Mouse (Mus musculus) heart, postnatal 0 days (tissue): Measurements from ENCODE around the gene Boc. TPM values are rescaled to one million over a fixed set of nuclear protein-coding genes. Genes with fewer than 3 reads are reported as not detected.

ENCODE experiments used
- ATAC-seq: fragments of 200-750 bp; cut with Nextera tagmentation; 2 replicates; pipeline ENCODE4 v1.8.0; 2017; ENCODE audit warnings: low read depth, moderate number of reproducible peaks, moderate library complexity; ENCODE audit not compliant: insufficient read depth
- DNase-seq: peaks from one replicate; pipeline ENCODE4 v3.0.0-alpha.2; 2016; ENCODE audit warnings: low spot score
- H3K27ac ChIP-seq: fragments of 300-500 bp; sonication (generic); 2 replicates; pipeline ENCODE4 v1.5.1; 2014; ENCODE audit warnings: low read depth, mild to moderate bottlenecking
- H3K27me3 ChIP-seq: fragments of 300-500 bp; sonication (generic); 2 replicates; pipeline ENCODE4 v1.6.1; 2014; ENCODE audit warnings: low read length, mixed read lengths; ENCODE audit not compliant: control insufficient read depth, insufficient read depth
- H3K36me3 ChIP-seq: fragments of 300-500 bp; sonication (generic); replicated peaks from 2 replicates; pipeline ENCODE4 v1.6.1; 2014; ENCODE audit warnings: low read length, mixed read lengths; ENCODE audit not compliant: control insufficient read depth, insufficient read depth
- H3K4me1 ChIP-seq: fragments of 300-500 bp; sonication (generic); 2 replicates; pipeline ENCODE4 v1.6.1; 2014; ENCODE audit warnings: antibody characterized with exemption; ENCODE audit not compliant: control insufficient read depth, insufficient read depth
- H3K4me2 ChIP-seq: fragments of 300-500 bp; sonication (generic); 2 replicates; pipeline ENCODE4 v1.6.1; 2014; ENCODE audit warnings: low read depth, mild to moderate bottlenecking, low read length, moderate library complexity
- H3K4me3 ChIP-seq: fragments of 300-500 bp; sonication (generic); 2 replicates; pipeline ENCODE4 v1.5.1; 2014; ENCODE audit warnings: low read depth, low read length
- H3K9ac ChIP-seq: fragments of 300-500 bp; sonication (generic); replicated peaks from 2 replicates; pipeline ENCODE4 v1.6.1; 2014; ENCODE audit warnings: low read depth, low read length, mixed read lengths
- H3K9me3 ChIP-seq: fragments of 300-500 bp; sonication (generic); replicated peaks from 2 replicates; pipeline ENCODE4 v1.6.1; 2016; ENCODE audit warnings: low read length; ENCODE audit not compliant: control insufficient read depth
- CTCF ChIP-seq: IDR thresholded peaks from 2 replicates; pipeline ENCODE4 v1.5.1; 2016; ENCODE audit warnings: antibody characterized with exemption, control low read depth, low read depth
- EP300 ChIP-seq: IDR thresholded peaks from 2 replicates; pipeline ENCODE4 v1.6.1; 2016; ENCODE audit warnings: antibody characterized with exemption, low read depth
- WGBS: fragments of 180-500 bp; shearing (Covaris S2); extraction: QIAGEN DNeasy Blood & Tissue Kit; methylation state at CpG from one replicate; pipeline ENCODE4 v1.1.7; 2014; 5-methylcytosine and 5-hydroxymethylcytosine counted together
- polyA plus RNA-seq: library from polyadenylated mRNA; unstranded; fragments of >200 nt; fragmentation: Nextera tagmentation; extraction: Ambion mirVana; gene quantifications from 2 replicates; pipeline ENCODE4 v1.2.1, GENCODE M21; 2015
- total RNA-seq: library from RNA; depleted of rRNA; stranded (reverse); fragments of >200 nt; gene quantifications from 2 replicates; pipeline ENCODE4 v1.2.3, GENCODE M21; 2014; ENCODE audit warnings: low replicate concordance

Boc gene
- total and polyA plus RNA-seq, 2 experiments from 2014 or later, result 2.6 to 9.8 TPM

DNA sequence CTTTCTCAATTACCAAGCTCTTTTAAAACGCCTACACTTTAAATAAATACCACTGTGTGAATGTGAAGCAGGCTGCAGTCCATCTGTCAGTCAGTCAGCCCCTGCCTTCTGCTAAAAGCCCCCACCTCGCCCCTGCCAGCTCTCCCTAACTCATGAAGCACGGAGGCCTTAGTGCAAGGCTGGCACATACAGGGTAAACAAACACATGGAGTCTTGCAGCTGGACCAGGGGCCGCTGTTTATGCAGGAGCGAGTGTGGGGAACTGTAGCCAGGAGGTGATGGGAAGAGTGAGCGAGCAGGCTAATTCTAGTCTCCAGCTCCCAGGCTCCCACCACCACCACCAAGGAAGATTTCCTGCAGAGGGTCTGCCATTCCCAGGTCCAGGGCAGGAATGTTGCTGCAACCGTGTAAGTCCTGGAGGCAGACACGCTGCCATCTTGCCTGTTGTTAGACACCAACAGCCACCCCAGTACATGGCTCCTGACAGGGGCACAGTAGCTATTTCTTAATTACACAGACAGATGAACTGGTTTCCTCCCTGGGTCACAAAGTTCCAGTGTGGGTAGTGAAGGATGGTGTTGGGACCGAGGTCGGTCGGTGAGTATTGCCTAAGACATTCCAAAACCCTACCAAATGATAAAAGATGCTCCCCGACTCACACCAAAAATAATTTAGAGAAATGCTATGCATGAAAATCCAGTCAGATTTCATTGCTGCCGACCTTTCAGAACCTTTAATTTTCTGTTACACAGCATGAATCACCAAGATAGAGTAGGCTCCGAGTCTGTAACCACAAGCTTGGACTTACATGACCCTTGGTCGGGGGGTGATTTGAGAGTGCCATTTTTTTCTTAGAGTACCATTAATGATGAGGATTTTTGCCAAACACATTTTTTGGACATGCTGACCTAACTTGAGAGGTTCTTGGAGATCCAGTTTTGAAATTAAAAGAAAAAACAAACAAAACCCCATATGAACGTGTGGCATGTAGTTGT lies 20.0 kb downstream of the Boc start:
- Histone ChIP-seq H3K4me3 (no peak overlapping the region), H3K27ac (no peak overlapping the region), H3K9me3 (no peaks in the 10 kb centered on the region), H3K36me3 (no peaks in the 10 kb centered on the region), H3K4me1 (0 out of 2 replicates have a peak, but pooled peaks cover 2% of the 10 kb centered on the region), H3K9ac (no peak overlapping the region), H3K27me3 (no peaks in the 10 kb centered on the region), H3K4me2 (no peak overlapping the region)
- WGBS, result 59% methylated on average over 16 of the region's 16 CpGs
- ATAC-seq (no peak), DNase-seq (no peak)
- TF ChIP-seq EP300 (no peak), CTCF (no peak)

DNA sequence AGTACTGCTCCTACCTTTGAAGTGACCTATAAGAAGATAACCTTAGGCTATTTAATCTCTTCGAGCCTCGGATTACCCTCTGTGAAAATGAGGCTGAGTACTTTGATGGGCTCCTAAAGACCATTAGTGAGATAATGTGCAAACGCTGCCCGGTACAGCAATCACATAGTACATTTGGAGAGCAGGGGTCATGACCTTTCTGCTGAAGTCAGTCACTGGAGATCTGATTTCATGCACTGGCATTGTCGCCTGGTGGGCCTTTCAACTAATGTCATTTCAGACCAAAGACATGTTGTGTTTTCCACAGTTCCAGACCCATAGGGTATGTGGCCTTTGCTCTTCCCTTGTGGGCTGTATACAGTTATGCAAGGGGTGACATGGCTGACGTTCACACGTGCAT lies 24.6 kb downstream of the Boc start:
- no peak for DNase-seq
- no peak for TF ChIP-seq EP300
- no peak for TF ChIP-seq CTCF
- no peak overlapping the region for H3K4me3 ChIP-seq
- no peak overlapping the region for H3K27ac ChIP-seq
- H3K4me2 ChIP-seq, result no peak overlapping the region
- WGBS, result 48% methylated on average over 7 of the region's 7 CpGs
- no peaks in the 10 kb centered on the region for H3K9me3 ChIP-seq
- H3K36me3 ChIP-seq, result no peaks in the 10 kb centered on the region
- 0 out of 2 replicates have a peak, but pooled peaks cover 9% of the 10 kb centered on the region for H3K4me1 ChIP-seq
- ATAC-seq, result no peak
- H3K27me3 ChIP-seq, result no peaks in the 10 kb centered on the region
- H3K9ac ChIP-seq, result no peak overlapping the region

DNA sequence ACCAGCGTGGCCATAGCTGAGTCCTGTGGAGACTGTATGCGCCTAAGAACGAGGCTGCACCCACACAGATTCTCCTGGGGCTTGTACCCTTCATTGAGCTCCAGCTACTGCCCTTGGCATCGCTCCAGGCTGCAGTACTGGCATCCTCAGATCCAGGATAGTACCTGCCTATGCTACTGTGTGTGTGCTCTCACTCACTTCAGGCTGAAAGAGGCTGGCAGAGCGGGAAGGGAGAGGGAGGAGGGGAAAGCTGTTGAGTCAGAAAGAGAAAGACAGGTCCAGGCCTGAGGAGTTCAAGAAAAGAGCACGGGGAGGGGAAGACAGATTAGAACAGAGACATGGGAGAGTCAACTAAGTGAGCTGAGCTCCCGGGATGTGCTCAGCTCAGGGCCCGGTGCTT lies 25.2 kb downstream of the Boc start:
- 0 out of 2 replicates have a peak, but pooled peaks cover 9% of the 10 kb centered on the region for H3K4me1 ChIP-seq
- no peak for DNase-seq
- ATAC-seq, result no peak
- H3K9me3 ChIP-seq, result no peaks in the 10 kb centered on the region
- TF ChIP-seq CTCF, result no peak
- no peak overlapping the region for H3K9ac ChIP-seq
- no peaks in the 10 kb centered on the region for H3K27me3 ChIP-seq
- H3K4me2 ChIP-seq, result no peak overlapping the region
- no peak overlapping the region for H3K4me3 ChIP-seq
- H3K27ac ChIP-seq, result no peak overlapping the region
- WGBS, result 53% methylated on average over 8 of the region's 8 CpGs
- no peaks in the 10 kb centered on the region for H3K36me3 ChIP-seq

DNA sequence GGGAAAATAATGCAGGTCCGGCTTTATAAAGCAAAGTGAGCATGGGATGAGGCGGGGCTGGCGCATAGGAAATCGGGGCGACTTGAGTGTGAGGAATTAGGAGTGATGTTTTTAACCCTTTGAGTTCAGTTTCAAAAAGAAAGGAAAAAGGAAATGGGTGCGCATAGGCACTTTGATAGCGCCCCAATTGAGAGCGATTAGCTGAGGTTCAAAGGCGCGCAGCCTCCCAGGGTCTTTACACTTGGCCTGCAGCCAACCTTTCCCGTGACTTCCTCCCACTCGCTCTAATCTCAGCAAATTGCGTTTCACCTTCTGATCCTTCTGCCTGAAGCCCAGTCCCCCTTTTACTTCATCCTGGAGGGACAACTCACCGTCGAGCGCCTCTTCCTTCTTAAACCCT lies 25.8 kb downstream of the Boc start:
- no peak for ATAC-seq
- no peak for TF ChIP-seq CTCF
- TF ChIP-seq EP300, result no peak

DNA sequence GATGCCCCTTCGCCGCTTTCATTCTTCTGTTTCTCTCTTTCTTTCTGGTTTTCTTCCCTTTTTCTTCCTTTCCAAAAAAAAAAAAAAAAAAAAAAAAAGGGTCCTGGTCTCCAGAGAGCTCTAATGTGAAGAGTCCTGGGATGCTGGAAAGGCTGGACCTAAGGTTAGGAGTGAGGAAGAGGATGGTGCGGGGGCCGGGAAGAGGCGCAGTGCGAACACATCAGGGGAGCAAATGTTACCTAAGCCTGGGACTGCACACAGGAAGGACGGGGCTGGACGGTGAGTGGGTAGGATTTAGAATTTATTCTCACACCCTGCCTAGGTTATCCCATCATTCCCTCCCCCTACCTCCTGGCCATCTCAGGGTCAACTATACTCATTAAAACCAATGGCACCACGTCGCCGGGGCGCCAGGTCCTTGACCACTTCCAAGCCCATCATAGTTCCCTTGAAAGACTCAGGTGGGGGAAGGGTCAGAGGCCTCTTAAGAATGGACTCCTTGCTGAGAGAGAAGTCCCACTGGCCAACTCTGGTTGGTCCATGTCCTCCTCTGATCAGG lies 27.4 kb downstream of the Boc start:
- no peak for TF ChIP-seq CTCF
- no peak for TF ChIP-seq EP300
- peak overlapping the region; percentile 13; the same call in 1 of the 2 replicates for H3K4me3 ChIP-seq
- H3K9ac ChIP-seq, result no peak overlapping the region
- H3K27me3 ChIP-seq, result no peaks in the 10 kb centered on the region
- no peaks in the 10 kb centered on the region for H3K36me3 ChIP-seq
- DNase-seq, result no peak
- H3K9me3 ChIP-seq, result no peaks in the 10 kb centered on the region
- 58% methylated on average over 12 of the region's 12 CpGs for WGBS
- ATAC-seq, result no peak
- H3K27ac ChIP-seq, result no peak overlapping the region
- 0 out of 2 replicates have a peak, but pooled peaks cover 9% of the 10 kb centered on the region for H3K4me1 ChIP-seq
- peak overlapping the region; percentile 49; the same call in 1 of the 2 replicates for H3K4me2 ChIP-seq

More for the DNA sequence above, 25.8 kb downstream of the Boc start:
- DNase-seq, result no peak
- Histone ChIP-seq H3K4me1 (0 out of 2 replicates have a peak, but pooled peaks cover 9% of the 10 kb centered on the region), H3K9ac (no peak overlapping the region), H3K27ac (no peak overlapping the region), H3K4me3 (no peak overlapping the region), H3K27me3 (no peaks in the 10 kb centered on the region), H3K9me3 (no peaks in the 10 kb centered on the region), H3K4me2 (no peak overlapping the region), H3K36me3 (no peaks in the 10 kb centered on the region)
- 55% methylated on average over 16 of the region's 16 CpGs for WGBS
